Mouse (Mus musculus): ENCODE results near the gene Neb.

- TF ChIP-seq GATA1 (IDR thresholded peaks at IDR 0.05; ENCODE audit: borderline replicate concordance, low read length) (no peak), FLI1 (IDR thresholded peaks at IDR 0.05; ENCODE audit: low read length) (no peak)
Observed at GRCm38 (mm10) chr2:52176537-52176936, 201.7 kb downstream of the Neb start.

Data from megakaryocyte, embryonic 14.5 days (primary cell).